Mouse (Mus musculus) ES-E14 (cell line): Measurements from ENCODE around the gene Rps26. TPM values are rescaled to one million over a fixed set of nuclear protein-coding genes. Genes with fewer than 3 reads are reported as not detected.

ENCODE experiments used
- DNase-seq: peaks from one replicate; pipeline ENCODE4 v3.0.0-alpha.2; 2013; ENCODE audit warnings: low read depth, low spot score
- H3K27ac ChIP-seq: 2 replicates; pipeline ENCODE4 v1.5.1; 2012; ENCODE audit warnings: low read depth, mild to moderate bottlenecking, low read length, moderate library complexity, mixed read lengths; ENCODE audit not compliant: poor library complexity, insufficient read depth, severe bottlenecking
- H3K36me3 ChIP-seq: 2 replicates; pipeline ENCODE4 v1.6.1; 2012; ENCODE audit warnings: mild to moderate bottlenecking, low read length, moderate library complexity, mixed read lengths; ENCODE audit not compliant: control insufficient read depth, poor library complexity, insufficient read depth, severe bottlenecking
- H3K4me1 ChIP-seq, 2 experiments: fragments of 150-350 bp in 1 of 2; sonication (generic) in 1 of 2; 2 replicates each; pipeline ENCODE4 v1.6.1; 2012; ENCODE audit warnings: low read length in 2 of 2, mild to moderate bottlenecking in 1 of 2, mixed read lengths in 1 of 2; ENCODE audit not compliant: control insufficient read depth in 2 of 2, insufficient read depth in 2 of 2, poor library complexity in 1 of 2
- H3K4me3 ChIP-seq, 2 experiments: fragments of 150-350 bp in 1 of 2; sonication (generic) in 1 of 2; 2 replicates each; pipeline ENCODE4 v1.5.1; 2012; ENCODE audit warnings: low read length in 2 of 2, low read depth in 1 of 2, mild to moderate bottlenecking in 1 of 2, mixed read lengths in 1 of 2; ENCODE audit not compliant: insufficient read depth in 1 of 2, poor library complexity in 1 of 2, severe bottlenecking in 1 of 2
- H3K9ac ChIP-seq: 2 replicates; pipeline ENCODE4 v1.6.1; 2012; ENCODE audit warnings: low read depth, mild to moderate bottlenecking, low read length, mixed read lengths; ENCODE audit not compliant: poor library complexity, insufficient read depth, severe bottlenecking
- H3K9me3 ChIP-seq: fragments of 150-350 bp; sonication (generic); 2 replicates; pipeline ENCODE4 v1.6.1; 2012; ENCODE audit warnings: low read depth, mild to moderate bottlenecking, low read length; ENCODE audit not compliant: control insufficient read depth, insufficient read depth
- CHD2 ChIP-seq: IDR thresholded peaks from 2 replicates; pipeline ENCODE4 v1.6.1; 2014; ENCODE audit warnings: mild to moderate bottlenecking, low read depth, low read length, inconsistent platforms
- HCFC1 ChIP-seq: IDR thresholded peaks from 2 replicates; pipeline ENCODE4 v1.6.1; 2012; ENCODE audit warnings: low read length, inconsistent platforms, borderline replicate concordance; ENCODE audit not compliant: insufficient read depth
- MAFK ChIP-seq: IDR thresholded peaks from 2 replicates; pipeline ENCODE4 v1.6.1; 2014; ENCODE audit warnings: mild to moderate bottlenecking, low read depth, low read length, inconsistent platforms; ENCODE audit not compliant: insufficient read depth
- ZC3H11A ChIP-seq: IDR thresholded peaks from 2 replicates; pipeline ENCODE4 v1.6.1; 2012; ENCODE audit warnings: low read depth, mild to moderate bottlenecking, inconsistent platforms, low read length, borderline replicate concordance
- ZNF384 ChIP-seq: IDR thresholded peaks from 2 replicates; pipeline ENCODE4 v1.6.1; 2012; ENCODE audit warnings: low read depth, low read length, inconsistent platforms
- in situ Hi-C, 2 experiments: fragments of 600-800 bp; cut with MboI; formaldehyde crosslinking; loops; one replicate each; pipeline ENCODE4 v1.15.1; 2025; ENCODE audit warnings: low sequenced_read_pairs in 2 of 2, inconsistent platforms in 1 of 2; ENCODE audit not compliant: unreplicated experiment in 2 of 2
- total RNA-seq: library from RNA; depleted of rRNA; stranded (reverse); fragments of 300-350 nt; gene quantifications from 2 replicates; pipeline ENCODE4 v1.2.3, GENCODE M21; 2012; rRNA removed

Rps26 gene
- 1,660 and 1,982 TPM in 2 replicates for total RNA-seq

- Histone ChIP-seq H3K4me1 (peaks cover 2 to 4% of the 10 kb centered on the region in 2 experiments; a peak in 3 of 4 replicates), H3K4me3 (peak within 1 kb of the TSS; percentile 91 to 96), H3K36me3 (peaks cover 23% of the 10 kb centered on the region), H3K27ac (peak within 1 kb of the TSS; percentile 88), H3K9ac (peak within 1 kb of the TSS; percentile 100), H3K9me3 (no peaks in the 10 kb centered on the region)
- in situ Hi-C loops, result no loop called here
- TF ChIP-seq CHD2 (peak; percentile 88), MAFK (no peak), ZC3H11A (no peak), HCFC1 (peak; percentile 95), ZNF384 (peak; percentile 97)
- DNase-seq, result peak; percentile 95
Observed at GRCm38 (mm10) chr10:128626311-128627310, at the start of gene Rps26. Gene Rps26, minus strand, starts transcription at chr10:128626747.

DNA sequence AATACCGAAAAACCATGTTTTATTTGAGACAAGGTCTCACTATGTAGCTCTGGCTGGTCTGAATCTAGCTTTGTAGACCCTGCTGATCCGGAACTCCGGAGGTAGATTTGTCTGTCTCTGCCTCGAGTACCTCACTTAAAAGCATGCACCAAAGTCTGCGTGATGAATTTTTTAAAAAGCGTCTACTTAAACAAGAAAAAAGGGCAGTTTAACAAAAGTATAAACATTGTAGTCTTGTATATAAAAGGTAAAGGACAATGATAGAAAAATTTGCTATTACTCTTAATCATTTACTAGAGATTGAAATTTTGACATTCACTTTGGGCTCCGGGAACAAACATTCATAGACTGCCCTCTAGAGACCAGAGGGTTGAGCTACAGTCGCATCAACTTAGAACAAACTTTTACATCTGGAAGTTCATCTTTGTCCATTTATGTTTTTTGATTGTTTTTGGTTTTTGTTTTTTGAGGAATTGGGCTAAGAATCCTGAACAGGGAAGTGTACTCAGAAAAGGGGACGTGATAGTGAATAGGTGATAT lies 48.0 kb upstream of the Rps26 start:
- Histone ChIP-seq H3K9ac (no peak overlapping the region; the same call in 1 of the 2 replicates), H3K4me3 (peak overlapping the region; percentile 73 to 84; a peak in 3 of 4 replicates), H3K27ac (no peak overlapping the region), H3K36me3 (peaks cover 2% of the 10 kb centered on the region; the same call in 1 of the 2 replicates), H3K9me3 (no peaks in the 10 kb centered on the region), H3K4me1 (peaks cover 0 to 4% of the 10 kb centered on the region in 2 experiments; a peak in 1 of 4 replicates)
- 0 out of 2 replicates have a peak, but pooled peaks have one; percentile 22 for TF ChIP-seq ZC3H11A
- TF ChIP-seq MAFK, result no peak
- in situ Hi-C loops, result loop anchor here in 1 of 2 experiments (10.0 kb wide), 1 partner anchor 60 kb away; no protein-coding TSS in a partner anchor
- no peak for DNase-seq

GRCm38 (mm10) chr10:128673763-128674468 lies 47.4 kb upstream of the Rps26 start, which contains the start of gene Suox:
Gene Suox, minus strand, starts transcription at chr10:128674073.
- H3K9ac ChIP-seq, result peak within 1 kb of the TSS; percentile 64
- in situ Hi-C loops, result loop anchor here in 1 of 2 experiments (10.0 kb wide), 1 partner anchor 59 kb away; no protein-coding TSS in a partner anchor
- no peaks in the 10 kb centered on the region for H3K9me3 ChIP-seq
- peaks cover 0 to 4% of the 10 kb centered on the region in 2 experiments; a peak in 1 of 4 replicates for H3K4me1 ChIP-seq
- TF ChIP-seq HCFC1 (no peak), MAFK (no peak), ZC3H11A (no peak), ZNF384 (no peak), CHD2 (no peak)
- H3K36me3 ChIP-seq, result no peaks in the 10 kb centered on the region
- DNase-seq, result peak; percentile 73
- H3K4me3 ChIP-seq, result peak within 1 kb of the TSS; percentile 73 to 84
- no peak within 1 kb of the TSS for H3K27ac ChIP-seq

GRCm38 (mm10) chr10:128671148-128671547 lies 44.6 kb upstream of the Rps26 start:
- H3K9ac ChIP-seq, result no peak overlapping the region
- in situ Hi-C loops, result loop anchor here in 1 of 2 experiments (10.0 kb wide), 1 partner anchor 56 kb away; no protein-coding TSS in a partner anchor
- H3K4me3 ChIP-seq, result no peak overlapping the region
- TF ChIP-seq HCFC1, result no peak
- TF ChIP-seq ZC3H11A, result no peak
- no peak for TF ChIP-seq MAFK
- TF ChIP-seq ZNF384, result no peak
- no peak for TF ChIP-seq CHD2
- DNase-seq, result no peak
- H3K27ac ChIP-seq, result no peak overlapping the region
- H3K4me1 ChIP-seq, result peaks cover 0 to 4% of the 10 kb centered on the region in 2 experiments; a peak in 2 of 4 replicates
- H3K9me3 ChIP-seq, result no peaks in the 10 kb centered on the region
- H3K36me3 ChIP-seq, result no peaks in the 10 kb centered on the region
